Mouse (Mus musculus) ES-E14 (cell line): ENCODE measurements at regions not wholly inside any gene's neighbourhood (a gene's known extent, or its start where the extent isn't known, plus 50 kb on each side); places are given as distances from the start of the nearest gene placed in this dataset.

Source experiments
- DNase-seq: peaks from one replicate; pipeline ENCODE4 v3.0.0-alpha.2; 2013; ENCODE audit warnings: low read depth, low spot score
- H3K27ac ChIP-seq: 2 replicates; pipeline ENCODE4 v1.5.1; 2012; ENCODE audit warnings: low read depth, mild to moderate bottlenecking, low read length, moderate library complexity, mixed read lengths; ENCODE audit not compliant: poor library complexity, insufficient read depth, severe bottlenecking
- H3K36me3 ChIP-seq: 2 replicates; pipeline ENCODE4 v1.6.1; 2012; ENCODE audit warnings: mild to moderate bottlenecking, low read length, moderate library complexity, mixed read lengths; ENCODE audit not compliant: control insufficient read depth, poor library complexity, insufficient read depth, severe bottlenecking
- H3K4me1 ChIP-seq, 2 experiments: fragments of 150-350 bp in 1 of 2; sonication (generic) in 1 of 2; 2 replicates each; pipeline ENCODE4 v1.6.1; 2012; ENCODE audit warnings: low read length in 2 of 2, mild to moderate bottlenecking in 1 of 2, mixed read lengths in 1 of 2; ENCODE audit not compliant: control insufficient read depth in 2 of 2, insufficient read depth in 2 of 2, poor library complexity in 1 of 2
- H3K4me3 ChIP-seq, 2 experiments: fragments of 150-350 bp in 1 of 2; sonication (generic) in 1 of 2; 2 replicates each; pipeline ENCODE4 v1.5.1; 2012; ENCODE audit warnings: low read length in 2 of 2, low read depth in 1 of 2, mild to moderate bottlenecking in 1 of 2, mixed read lengths in 1 of 2; ENCODE audit not compliant: insufficient read depth in 1 of 2, poor library complexity in 1 of 2, severe bottlenecking in 1 of 2
- H3K9ac ChIP-seq: 2 replicates; pipeline ENCODE4 v1.6.1; 2012; ENCODE audit warnings: low read depth, mild to moderate bottlenecking, low read length, mixed read lengths; ENCODE audit not compliant: poor library complexity, insufficient read depth, severe bottlenecking
- H3K9me3 ChIP-seq: fragments of 150-350 bp; sonication (generic); 2 replicates; pipeline ENCODE4 v1.6.1; 2012; ENCODE audit warnings: low read depth, mild to moderate bottlenecking, low read length; ENCODE audit not compliant: control insufficient read depth, insufficient read depth
- CHD2 ChIP-seq: IDR thresholded peaks from 2 replicates; pipeline ENCODE4 v1.6.1; 2014; ENCODE audit warnings: mild to moderate bottlenecking, low read depth, low read length, inconsistent platforms
- HCFC1 ChIP-seq: IDR thresholded peaks from 2 replicates; pipeline ENCODE4 v1.6.1; 2012; ENCODE audit warnings: low read length, inconsistent platforms, borderline replicate concordance; ENCODE audit not compliant: insufficient read depth
- MAFK ChIP-seq: IDR thresholded peaks from 2 replicates; pipeline ENCODE4 v1.6.1; 2014; ENCODE audit warnings: mild to moderate bottlenecking, low read depth, low read length, inconsistent platforms; ENCODE audit not compliant: insufficient read depth
- ZC3H11A ChIP-seq: IDR thresholded peaks from 2 replicates; pipeline ENCODE4 v1.6.1; 2012; ENCODE audit warnings: low read depth, mild to moderate bottlenecking, inconsistent platforms, low read length, borderline replicate concordance
- ZNF384 ChIP-seq: IDR thresholded peaks from 2 replicates; pipeline ENCODE4 v1.6.1; 2012; ENCODE audit warnings: low read depth, low read length, inconsistent platforms
- in situ Hi-C, 2 experiments: fragments of 600-800 bp; cut with MboI; formaldehyde crosslinking; loops; one replicate each; pipeline ENCODE4 v1.15.1; 2025; ENCODE audit warnings: low sequenced_read_pairs in 2 of 2, inconsistent platforms in 1 of 2; ENCODE audit not compliant: unreplicated experiment in 2 of 2

DNA sequence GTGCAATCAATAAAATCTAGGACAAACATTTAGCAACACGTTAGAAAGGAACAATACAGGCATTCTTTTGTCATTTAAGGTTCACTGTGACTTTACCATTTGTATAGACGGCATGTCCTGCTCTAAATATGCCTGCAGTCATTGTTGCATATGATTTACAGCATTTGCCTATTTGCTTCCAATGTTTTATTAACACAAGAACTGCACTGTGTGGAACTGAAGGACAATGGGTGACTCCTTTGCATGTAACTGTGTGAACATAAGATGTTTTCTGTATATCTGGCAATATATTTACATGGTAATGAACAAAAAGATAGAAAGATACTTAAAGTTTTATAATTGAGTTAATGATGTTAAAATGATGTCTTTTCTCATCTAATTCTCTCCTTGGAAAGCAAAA lies 57.1 kb downstream of the Pou4f1 start:
- Histone ChIP-seq H3K9me3 (no peaks in the 10 kb centered on the region), H3K4me3 (no peak overlapping the region), H3K36me3 (no peaks in the 10 kb centered on the region), H3K27ac (no peak overlapping the region), H3K9ac (no peak overlapping the region), H3K4me1 (no peaks in the 10 kb centered on the region)
- TF ChIP-seq ZNF384 (no peak), HCFC1 (no peak), MAFK (no peak), CHD2 (no peak), ZC3H11A (no peak)
- DNase-seq, result no peak
- in situ Hi-C loops, result no loop called here

DNA sequence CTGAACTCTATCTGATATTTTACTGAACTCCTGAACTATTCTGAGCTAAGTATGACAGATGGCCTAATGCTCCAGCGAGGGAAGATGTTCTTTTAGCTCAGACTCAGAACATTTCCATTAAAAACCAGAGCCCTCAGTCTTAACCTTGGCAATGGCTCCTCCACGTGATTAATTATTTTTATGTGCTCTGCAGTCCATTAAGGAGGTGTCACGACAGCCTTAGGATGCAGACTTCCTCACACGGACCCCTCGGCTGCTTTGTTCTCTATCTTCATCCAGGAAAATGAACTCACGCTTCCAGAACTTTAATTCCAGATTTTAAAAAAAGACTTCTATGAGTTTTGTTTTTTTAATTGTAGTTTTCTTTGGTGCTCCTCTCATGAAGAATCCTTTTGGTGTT lies 57.5 kb downstream of the Pou4f1 start:
- Histone ChIP-seq H3K36me3 (no peaks in the 10 kb centered on the region), H3K9ac (no peak overlapping the region), H3K4me1 (no peaks in the 10 kb centered on the region), H3K9me3 (no peaks in the 10 kb centered on the region), H3K4me3 (no peak overlapping the region), H3K27ac (no peak overlapping the region)
- DNase-seq, result no peak
- in situ Hi-C loops, result no loop called here
- no peak for TF ChIP-seq ZNF384
- TF ChIP-seq HCFC1, result no peak
- no peak for TF ChIP-seq MAFK
- no peak for TF ChIP-seq CHD2
- TF ChIP-seq ZC3H11A, result no peak

DNA sequence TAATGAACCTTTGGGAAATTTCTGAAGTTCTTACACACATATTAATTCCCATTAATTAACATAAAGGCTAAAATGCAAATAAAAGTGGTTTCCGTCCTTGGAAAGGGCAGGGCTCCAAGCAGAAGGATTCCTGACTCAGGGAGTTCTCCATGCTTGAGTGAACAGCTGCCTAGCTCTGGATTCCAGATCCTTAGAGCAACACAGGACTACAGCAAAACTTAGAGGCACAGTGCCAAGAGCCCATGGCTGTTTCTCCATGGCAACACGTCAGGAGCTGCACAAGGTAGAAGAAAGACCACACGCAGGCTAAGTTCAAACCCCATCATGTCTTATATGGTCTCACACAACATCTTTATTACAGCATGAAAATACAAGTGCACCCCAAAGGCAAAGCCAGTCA lies 61.7 kb downstream of the Pou4f1 start:
- in situ Hi-C loops, result no loop called here
- Histone ChIP-seq H3K36me3 (no peaks in the 10 kb centered on the region), H3K4me1 (no peaks in the 10 kb centered on the region), H3K27ac (no peak overlapping the region), H3K9me3 (no peaks in the 10 kb centered on the region), H3K9ac (no peak overlapping the region), H3K4me3 (no peak overlapping the region)
- TF ChIP-seq MAFK (no peak), HCFC1 (no peak), CHD2 (no peak), ZC3H11A (no peak), ZNF384 (no peak)
- no peak for DNase-seq

- Histone ChIP-seq H3K4me1 (no peaks in the 10 kb centered on the region), H3K9me3 (no peaks in the 10 kb centered on the region), H3K27ac (no peak overlapping the region), H3K36me3 (no peaks in the 10 kb centered on the region), H3K9ac (no peak overlapping the region), H3K4me3 (no peak overlapping the region)
- no peak for DNase-seq
- TF ChIP-seq HCFC1 (no peak), ZC3H11A (no peak), MAFK (no peak), ZNF384 (no peak), CHD2 (no peak)
- in situ Hi-C loops, result no loop called here
Observed at GRCm38 (mm10) chr14:104389297-104390071, 78.3 kb downstream of the Pou4f1 start.

DNA sequence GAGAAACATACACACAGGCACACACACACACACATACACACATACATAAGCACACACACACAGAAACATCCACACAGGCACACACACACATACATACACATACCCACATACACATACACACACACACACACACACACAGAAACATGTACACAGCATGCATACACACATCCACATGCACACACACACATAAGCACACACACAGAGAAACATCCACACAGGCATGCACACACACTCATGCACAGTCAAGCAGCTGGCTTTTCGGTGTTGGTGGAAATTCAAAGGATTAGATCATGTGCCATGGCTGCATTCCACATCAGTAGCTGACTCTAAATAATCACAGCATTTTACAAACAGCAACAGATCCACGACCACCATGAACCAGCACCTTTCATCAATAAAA lies 78.9 kb downstream of the Pou4f1 start:
- TF ChIP-seq CHD2, result no peak
- no peak for TF ChIP-seq ZC3H11A
- TF ChIP-seq ZNF384, result no peak
- no peak for TF ChIP-seq MAFK
- TF ChIP-seq HCFC1, result no peak
- no peaks in the 10 kb centered on the region for H3K4me1 ChIP-seq
- in situ Hi-C loops, result no loop called here
- no peak overlapping the region for H3K9ac ChIP-seq
- H3K36me3 ChIP-seq, result no peaks in the 10 kb centered on the region
- H3K4me3 ChIP-seq, result no peak overlapping the region
- no peak overlapping the region for H3K27ac ChIP-seq
- no peaks in the 10 kb centered on the region for H3K9me3 ChIP-seq
- DNase-seq, result no peak
